Mouse (Mus musculus) right cerebral cortex, postnatal 36 days (tissue): ENCODE measurements at regions not wholly inside any gene's neighbourhood (a gene's known extent, or its start where the extent isn't known, plus 50 kb on each side); places are given as distances from the start of the nearest gene placed in this dataset.
"Not testable (repeated sequence)": the region's sequence is repeated elsewhere in the genome, so short reads cannot be mapped to it uniquely, and the experiment has no call there.

Experiments used
- DNase-seq, 2 experiments: peaks; one replicate each; pipeline ENCODE4 v3.0.0; 2022; ENCODE audit warnings: low spot score in 2 of 2, mixed read lengths in 1 of 2

- no peak for DNase-seq
Observed at GRCm38 (mm10) chr2:17898780-17899179, 98.0 kb downstream of the H2al2a start.

- no peak for DNase-seq
Observed at GRCm38 (mm10) chr2:17896036-17896435, 100.7 kb downstream of the H2al2a start.

- not testable (repeated sequence) for DNase-seq
Observed at GRCm38 (mm10) chr2:17892661-17893060, 104.1 kb downstream of the H2al2a start.

GRCm38 (mm10) chr2:17887699-17888098, 109.1 kb downstream of the H2al2a start:
- DNase-seq: no peak

GRCm38 (mm10) chr2:17882389-17882788, 114.4 kb downstream of the H2al2a start:
- DNase-seq: no peak

- no peak for DNase-seq
Observed at GRCm38 (mm10) chr2:17880800-17881717, 115.7 kb downstream of the H2al2a start.

- no peak for DNase-seq
Observed at GRCm38 (mm10) chr2:17877901-17878300, 118.9 kb downstream of the H2al2a start.

GRCm38 (mm10) chr2:17876942-17877341, 119.8 kb downstream of the H2al2a start:
- DNase-seq: no peak

- DNase-seq: no peak
Observed at GRCm38 (mm10) chr2:17876155-17876554, 120.6 kb downstream of the H2al2a start.

GRCm38 (mm10) chr2:17870562-17870961, 126.2 kb downstream of the H2al2a start:
- DNase-seq: no peak

GRCm38 (mm10) chr2:17868145-17868544, 128.6 kb downstream of the H2al2a start:
- no peak for DNase-seq

- DNase-seq: no peak
Observed at GRCm38 (mm10) chr2:17867341-17867740, 129.4 kb downstream of the H2al2a start.

GRCm38 (mm10) chr2:17861765-17862495, 130.7 kb upstream of the Nebl start:
- DNase-seq: no peak

- DNase-seq: no peak
Observed at GRCm38 (mm10) chr2:17860922-17861559, 129.8 kb upstream of the Nebl start.

GRCm38 (mm10) chr2:17859234-17859633, 128.0 kb upstream of the Nebl start:
- DNase-seq: no peak

GRCm38 (mm10) chr2:17858326-17858725, 127.1 kb upstream of the Nebl start:
- no peak for DNase-seq

- no peak for DNase-seq
Observed at GRCm38 (mm10) chr2:17855566-17856264, 124.5 kb upstream of the Nebl start.

- DNase-seq: no peak
Observed at GRCm38 (mm10) chr2:17854088-17854487, 122.8 kb upstream of the Nebl start.

- no peak for DNase-seq
Observed at GRCm38 (mm10) chr2:17853500-17854011, 122.3 kb upstream of the Nebl start.

- DNase-seq: no peak
Observed at GRCm38 (mm10) chr2:17852740-17853499, 121.7 kb upstream of the Nebl start.

- DNase-seq: no peak
Observed at GRCm38 (mm10) chr2:17850741-17851140, 119.5 kb upstream of the Nebl start.
